Mouse (Mus musculus): ENCODE measurements around the gene Rsbn1. TPM values are rescaled to one million over a fixed set of nuclear protein-coding genes. Genes with fewer than 3 reads are reported as not detected.

The Rsbn1 gene
- total RNA-seq, 2 experiments from 2014 or later, result 10.2 to 10.3 TPM

DNA sequence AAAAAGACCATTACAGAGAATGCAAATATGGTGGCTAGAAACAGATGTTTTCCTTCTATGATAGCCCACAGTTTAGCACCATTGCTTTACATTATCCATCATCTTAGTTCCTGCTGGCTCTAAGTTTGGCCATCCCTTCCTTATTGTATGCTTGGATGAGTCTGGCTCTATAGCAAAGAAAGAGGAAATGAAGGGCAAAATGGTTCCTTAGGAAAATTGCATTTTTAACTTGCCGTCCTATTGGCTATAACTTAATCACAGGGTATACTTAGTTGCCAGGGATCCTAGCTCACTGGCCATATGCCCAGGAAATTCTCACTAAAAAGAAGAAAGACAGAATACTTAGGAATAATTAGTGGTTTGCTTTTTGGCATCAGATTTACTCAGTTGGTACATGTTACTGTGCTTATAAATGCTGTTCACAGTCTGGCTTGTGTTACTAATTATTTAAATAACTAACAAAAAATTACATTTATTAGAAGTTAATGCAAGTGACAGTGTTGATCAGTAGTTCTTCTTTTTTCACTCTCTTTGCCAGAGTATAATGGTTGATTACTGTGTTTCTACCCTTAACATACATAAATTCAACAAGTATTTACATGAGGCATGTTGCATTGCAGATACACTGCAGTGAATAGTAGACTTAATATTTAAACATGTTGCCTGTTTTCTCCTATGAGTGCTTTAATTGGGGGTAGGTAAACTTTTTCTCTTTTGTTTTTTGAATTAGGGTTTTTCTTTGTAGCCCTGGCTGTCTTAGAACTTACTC is 31.1 kb downstream of the Rsbn1 start:
- intact Hi-C loops (cut with DNase I), result no loop called here
- no peak for DNase-seq

DNA sequence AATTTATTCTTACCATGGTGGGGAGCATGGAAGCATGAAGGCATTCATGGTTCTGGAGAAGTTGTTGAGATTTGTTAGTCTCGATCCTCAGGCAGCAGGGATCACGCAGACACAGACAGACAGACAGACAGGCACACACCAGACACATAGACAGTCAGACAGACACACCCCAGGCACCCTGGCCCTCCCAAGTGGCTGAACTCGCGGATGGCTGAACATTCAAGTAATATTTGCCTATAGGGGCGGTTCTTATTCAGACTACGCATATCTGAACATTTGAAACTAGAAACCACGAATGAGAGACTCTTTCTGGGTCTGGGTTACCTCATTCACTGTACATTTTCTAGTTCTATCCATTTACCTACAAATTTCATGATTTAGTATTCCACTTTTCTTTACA is 34.7 kb downstream of the Rsbn1 start:
- DNase-seq, result no peak
- intact Hi-C loops (cut with DNase I), result no loop called here

DNA sequence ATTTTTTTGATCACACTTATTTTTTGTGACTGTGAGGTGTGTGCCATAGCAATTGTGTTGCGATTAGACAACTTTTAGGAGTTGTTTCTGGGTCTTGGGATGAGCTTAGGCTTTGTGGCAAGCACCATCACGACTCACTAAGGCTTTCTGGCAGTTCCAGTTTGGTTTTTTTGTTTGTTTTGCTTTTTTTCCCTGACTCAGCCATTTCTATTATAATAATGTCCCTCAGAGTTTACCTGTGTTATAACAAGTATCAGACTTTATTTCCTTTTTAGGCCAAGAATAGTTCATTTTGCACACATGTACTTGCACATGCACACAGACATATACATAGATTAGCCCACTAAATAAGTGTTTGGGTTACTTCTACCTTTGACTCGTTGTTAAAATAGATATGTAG is 46.7 kb downstream of the Rsbn1 start:
- intact Hi-C loops (cut with DNase I), result no loop called here
- DNase-seq, result no peak

DNA sequence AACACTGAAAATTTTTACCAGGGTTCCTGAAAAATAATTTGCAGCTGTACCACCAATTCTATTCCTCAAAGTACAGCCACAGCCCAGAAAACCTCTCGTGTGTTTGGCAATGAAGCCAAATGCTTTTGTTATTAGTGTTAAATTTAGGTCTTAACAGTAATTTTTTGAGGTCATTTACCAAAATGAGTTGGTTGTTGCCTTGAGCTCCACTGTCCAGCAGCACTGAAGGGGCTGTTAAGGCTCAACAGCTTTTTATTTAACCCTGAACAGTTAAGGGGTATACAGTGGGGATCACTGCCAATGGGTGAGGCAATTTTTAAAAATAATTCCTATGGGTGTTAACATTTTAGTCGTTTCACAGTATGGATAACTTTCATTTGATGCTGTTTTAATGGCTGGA is 53.3 kb downstream of the Rsbn1 start:
- no peak for DNase-seq
- intact Hi-C loops (cut with DNase I), result loop anchor here (1.0 to 2.0 kb wide), 2 partner anchors 52 to 475 kb away; partner anchors contain the start of gene Rsbn1

DNA sequence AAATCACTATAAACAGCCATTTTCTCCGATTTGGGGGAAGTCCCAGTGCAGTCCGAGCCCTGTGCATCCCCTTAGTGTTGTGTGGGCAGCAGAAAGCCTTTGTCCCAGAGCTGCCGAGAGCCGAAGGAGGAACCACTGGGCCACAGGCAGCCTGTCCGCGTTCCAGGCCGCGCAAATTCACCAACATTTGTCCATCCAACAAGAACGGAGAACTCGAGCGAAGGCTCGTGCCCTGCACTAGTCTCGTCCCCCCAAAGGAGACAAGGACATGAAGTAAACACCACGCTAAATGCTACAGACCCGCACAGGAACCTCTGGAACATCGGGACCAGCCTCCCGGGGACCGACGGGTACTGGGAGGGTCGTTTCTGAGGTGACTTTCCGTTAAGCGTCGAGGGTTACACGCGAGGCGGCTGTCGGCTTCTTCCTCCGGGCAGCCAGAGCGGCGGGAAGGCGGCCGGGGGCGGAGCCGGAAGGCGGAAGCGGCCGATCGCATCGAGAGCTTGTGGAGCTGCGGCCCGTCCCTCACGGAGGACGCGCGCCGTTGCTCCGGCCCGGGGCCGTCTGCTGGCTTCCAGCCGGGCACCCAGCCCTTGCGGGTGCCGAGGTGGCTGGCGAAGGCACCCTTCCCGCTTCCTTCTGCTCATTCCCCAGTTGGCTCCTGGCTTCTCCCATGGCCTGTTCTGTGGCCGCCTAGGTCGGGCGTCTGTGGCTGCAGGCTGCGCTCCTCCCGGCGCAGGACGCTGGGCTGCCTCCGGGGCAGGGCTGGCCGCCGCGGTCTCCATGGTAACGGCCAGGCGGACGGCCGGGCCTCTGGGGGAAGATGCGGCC is 54.2 kb downstream of the Rsbn1 start, which contains the start of gene Phtf1:
Gene Phtf1, plus strand, starts transcription at position 250 of the 831 bp plus-strand sequence.
- peak; percentile 91 to 92 for DNase-seq
- intact Hi-C loops (cut with DNase I), result loop anchor here (1.0 to 2.0 kb wide), 2 partner anchors 53 to 474 kb away; partner anchors contain the start of gene Rsbn1

DNA sequence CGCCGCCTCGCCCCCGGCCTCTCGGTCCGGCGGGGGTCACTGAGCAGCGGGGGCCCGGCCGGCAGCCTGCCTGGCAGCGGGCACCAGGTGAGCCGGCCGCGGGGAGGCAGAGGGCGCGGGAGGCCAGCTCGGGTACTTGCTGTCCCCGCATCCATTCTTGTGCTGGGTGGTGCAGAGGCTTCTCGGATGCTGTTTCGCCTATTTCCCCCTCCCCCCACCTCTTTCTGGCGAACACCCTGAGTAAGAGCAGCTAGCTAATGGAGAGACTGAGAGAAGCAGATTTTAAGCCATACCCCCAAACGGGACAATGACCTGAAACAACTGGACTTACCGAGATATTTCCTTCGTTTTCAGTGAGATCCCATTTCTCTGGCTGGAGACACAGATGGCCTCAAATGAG is 54.8 kb downstream of the Rsbn1 start:
- DNase-seq, result peak in 1 of 2 experiments; percentile 71
- intact Hi-C loops (cut with DNase I), result no loop called here

DNA sequence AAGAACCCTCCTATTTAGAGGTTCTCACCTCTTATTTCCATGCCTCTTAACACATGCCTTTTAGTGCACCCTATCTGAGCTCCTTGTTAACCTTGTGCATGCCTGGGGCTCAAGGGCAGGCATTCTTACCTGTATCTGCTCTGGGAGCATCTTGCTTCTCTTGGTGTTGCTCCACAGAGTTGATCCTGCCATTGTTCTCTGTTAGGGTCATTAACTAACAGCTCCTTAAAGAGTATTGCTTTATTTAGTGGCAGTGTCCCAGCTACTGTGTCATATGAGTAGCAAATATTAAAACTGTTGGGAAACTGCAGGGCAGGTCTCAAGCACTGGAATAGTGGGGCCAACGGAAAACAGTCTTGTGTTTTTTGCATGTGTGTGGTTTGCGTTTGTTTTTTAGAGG is 57.2 kb downstream of the Rsbn1 start:
- intact Hi-C loops (cut with DNase I), result no loop called here
- no peak for DNase-seq

DNA sequence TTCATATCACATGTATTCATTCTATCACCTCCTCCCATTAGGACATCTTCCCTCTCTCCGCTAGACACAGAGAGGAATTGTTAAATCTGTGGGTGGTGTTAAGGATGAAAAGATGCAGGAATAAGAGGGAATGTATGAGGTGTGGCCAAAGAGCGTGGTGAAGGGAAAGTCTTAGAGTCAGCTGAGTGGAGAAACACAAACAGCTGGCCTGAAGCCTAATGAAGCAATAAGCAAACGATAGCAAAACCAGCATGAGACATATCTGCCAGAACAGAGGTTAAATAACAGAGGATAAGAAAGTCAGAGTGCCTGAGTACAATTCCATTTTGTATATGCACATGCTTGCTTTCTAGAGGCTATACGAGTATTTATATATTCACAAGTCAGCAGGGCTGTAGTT is 70.6 kb downstream of the Rsbn1 start:
- DNase-seq, result no peak
- intact Hi-C loops (cut with DNase I), result no loop called here

DNA sequence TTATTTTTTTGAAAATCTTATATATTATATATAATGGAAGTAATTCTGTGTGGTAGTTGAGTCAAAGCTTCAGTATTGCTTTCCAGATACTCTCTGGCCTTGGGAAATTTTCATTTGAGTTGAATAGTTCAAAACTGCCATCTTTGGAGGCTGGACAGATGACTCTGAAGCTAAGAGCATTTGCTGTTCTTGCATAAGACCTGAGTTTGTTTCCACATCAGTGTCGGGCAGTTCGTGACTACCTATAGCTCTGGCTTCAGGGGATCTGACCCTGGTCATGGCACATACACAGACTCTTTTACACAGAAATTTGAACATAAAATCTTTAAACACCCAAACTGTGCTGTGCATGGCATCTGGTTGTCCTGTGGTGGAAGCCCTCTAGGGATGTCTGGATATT is 71.3 kb downstream of the Rsbn1 start:
- intact Hi-C loops (cut with DNase I), result no loop called here

DNA sequence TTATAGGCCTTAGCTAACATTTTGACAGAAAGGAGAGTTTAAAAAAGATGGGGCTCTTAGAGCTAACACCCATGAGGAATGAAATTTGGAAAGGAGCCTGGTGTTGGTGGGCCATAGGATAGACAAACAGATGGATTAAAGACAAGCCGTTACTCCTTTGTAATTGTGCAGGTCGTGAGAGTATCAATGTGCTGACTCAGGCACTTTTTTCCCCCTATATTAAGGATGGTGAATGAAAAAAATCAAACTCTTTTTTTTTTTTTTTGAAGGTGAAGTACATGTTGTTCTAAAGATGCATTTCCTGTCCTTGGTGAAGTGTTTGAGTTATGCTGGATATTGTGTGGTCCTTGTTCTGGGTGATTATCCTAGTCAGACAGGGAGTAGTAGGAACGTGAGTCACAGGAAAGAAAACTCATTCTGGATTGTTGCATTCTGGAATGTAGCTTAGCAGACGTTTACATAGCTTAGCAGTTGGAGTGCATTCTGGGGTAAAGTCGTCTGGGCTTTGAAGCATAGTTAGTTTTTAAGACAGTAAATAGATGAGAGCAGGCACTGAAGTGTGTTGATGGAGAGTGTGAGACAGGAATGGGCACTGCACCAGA is 74.0 kb downstream of the Rsbn1 start:
- intact Hi-C loops (cut with DNase I), result no loop called here
- no peak for DNase-seq

More for the DNA sequence above, 71.3 kb downstream of the Rsbn1 start:
- no peak for DNase-seq

DNA sequence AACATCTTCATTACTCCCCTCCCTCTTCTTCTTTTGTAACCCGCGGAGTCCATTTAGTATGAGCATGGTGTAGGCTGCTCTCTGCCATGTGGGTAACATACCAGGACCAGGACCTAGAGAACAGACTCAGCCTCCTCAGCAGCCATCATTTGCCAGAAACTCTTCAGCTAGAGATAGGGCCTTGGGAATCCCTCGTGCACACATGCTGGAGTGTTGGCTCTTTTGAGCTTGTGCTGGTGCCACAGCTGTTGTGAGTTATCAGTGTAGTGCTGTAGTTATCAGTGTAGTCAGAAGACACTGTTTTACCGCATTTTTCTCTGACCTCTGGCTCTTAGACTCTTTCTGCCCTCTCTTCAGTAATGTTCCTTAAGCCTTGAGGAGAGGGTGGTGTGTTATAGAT is 75.4 kb downstream of the Rsbn1 start:
- intact Hi-C loops (cut with DNase I), result no loop called here
- DNase-seq, result no peak

DNA sequence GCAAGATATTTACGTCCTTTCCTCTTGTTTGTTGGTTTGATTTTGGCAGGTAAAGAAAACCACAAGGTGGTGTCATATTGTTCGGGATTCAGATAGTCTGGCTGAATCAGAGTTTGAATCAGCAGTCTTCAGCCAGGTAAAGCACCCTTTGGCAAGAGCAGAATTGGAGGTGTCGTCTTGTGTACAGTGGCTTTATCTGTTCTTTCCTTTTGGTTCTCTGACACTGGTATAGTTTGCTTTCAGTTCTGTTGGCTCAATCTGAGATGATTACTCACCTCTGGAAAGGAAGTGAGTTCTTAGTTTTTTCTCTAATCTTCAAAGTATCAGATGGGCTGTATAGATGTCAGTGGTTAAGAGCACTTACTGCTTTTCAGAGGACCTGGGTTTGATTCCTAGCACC is 77.4 kb downstream of the Rsbn1 start:
- no peak for DNase-seq

DNA sequence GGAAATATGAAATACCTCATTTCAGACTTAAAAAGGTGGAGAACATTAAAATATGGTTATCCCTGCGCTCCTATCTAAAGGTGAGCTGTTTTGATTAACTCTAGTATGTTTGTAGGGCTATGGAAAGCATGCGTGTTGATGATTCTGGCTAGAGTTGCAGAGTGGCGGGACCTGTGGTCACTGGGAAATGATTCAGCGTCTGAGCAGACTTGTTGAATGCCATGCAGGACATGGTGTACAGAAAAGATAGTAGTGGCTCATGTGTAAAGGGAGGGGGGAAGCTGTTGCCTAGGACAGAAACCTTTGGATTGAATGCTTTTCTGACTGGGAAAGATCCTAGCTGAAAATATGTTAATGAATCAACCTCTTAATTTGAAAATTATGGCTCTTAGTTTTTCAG is 84.8 kb downstream of the Rsbn1 start:
- intact Hi-C loops (cut with DNase I), result no loop called here
- no peak for DNase-seq

More for the DNA sequence above, 77.4 kb downstream of the Rsbn1 start:
- intact Hi-C loops (cut with DNase I), result no loop called here

DNA sequence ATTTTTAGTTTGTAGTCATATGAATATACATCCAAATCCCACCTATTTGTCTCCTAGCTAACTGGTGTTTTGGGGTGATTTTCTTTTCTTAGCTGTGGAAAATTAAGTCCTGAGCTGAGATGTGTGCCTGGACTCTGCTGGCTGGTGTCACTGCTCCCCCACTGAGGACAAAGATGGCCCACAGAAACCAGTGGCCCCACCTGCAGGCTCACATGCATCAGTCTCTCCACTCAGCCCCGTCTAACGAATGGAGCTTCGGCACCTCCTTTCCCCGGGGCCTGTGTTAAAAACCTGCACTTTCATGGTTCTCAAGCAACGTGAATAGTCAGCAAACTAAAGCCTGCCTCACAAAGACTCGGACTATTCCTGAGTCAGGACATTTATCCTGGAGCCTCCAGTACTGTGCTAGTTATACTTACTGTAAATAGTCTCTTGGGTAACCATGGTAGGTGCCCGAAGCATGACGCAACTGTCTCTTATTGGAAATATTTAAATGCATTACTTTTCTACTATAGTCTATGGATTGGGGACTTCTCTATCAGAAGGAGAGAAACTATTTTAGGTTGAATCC is 93.1 kb downstream of the Rsbn1 start:
- intact Hi-C loops (cut with DNase I), result no loop called here
- DNase-seq, result no peak

DNA sequence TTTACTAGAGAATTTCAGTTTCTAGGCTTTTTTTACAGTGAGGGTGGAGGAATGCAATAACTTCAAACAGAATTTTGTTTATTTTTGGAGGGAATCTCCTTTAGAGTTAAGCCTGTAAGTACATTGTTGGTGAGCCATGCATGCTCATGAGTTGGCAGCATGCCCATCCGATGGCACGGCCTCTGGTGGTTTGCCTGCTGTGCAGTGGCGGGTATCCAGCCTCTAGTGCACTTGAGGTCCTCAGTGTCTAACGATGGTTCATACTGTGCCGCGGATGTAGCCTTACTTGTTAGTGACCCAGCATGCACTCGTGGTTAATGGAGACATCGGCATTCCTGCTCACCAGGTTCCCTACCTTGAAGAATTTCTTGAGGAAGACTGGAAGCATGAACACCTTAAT is 93.6 kb downstream of the Rsbn1 start:
- peak; percentile 68 to 75 for DNase-seq
- intact Hi-C loops (cut with DNase I), result no loop called here

DNA sequence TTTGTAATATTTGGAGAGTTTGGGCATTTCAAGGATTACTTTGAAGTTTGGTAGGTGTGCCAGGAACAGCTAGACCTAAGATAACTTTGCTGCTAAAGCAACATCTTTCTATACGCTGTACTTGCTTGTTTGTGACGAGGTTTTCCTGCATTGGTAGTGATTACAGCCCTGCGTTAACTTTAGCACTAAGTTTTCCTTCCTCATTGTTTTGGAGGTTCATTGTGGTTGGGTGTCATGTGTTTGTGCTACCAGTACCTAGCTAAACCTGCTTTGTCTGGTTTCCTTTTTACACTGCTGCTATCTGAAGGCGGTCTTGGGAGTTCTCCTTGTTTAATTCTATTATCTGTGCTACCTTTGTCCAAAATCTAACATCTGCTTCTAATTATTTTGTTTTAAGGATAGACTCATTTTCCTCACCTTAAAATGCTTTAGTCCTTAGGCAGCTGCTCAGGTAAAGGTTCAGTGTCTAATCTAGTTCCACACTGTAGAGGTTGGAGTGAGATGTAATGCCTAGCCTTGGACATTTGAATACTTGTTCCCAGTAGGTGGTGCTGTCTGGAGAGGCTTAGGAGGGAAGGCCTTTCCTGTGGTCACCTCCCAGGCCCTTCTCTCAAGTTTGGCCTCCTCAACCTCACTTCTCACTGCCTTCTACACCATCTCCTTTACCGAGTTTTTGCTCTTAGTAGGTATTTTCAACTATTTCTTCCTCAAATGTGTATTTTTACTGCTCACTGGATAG is 96.2 kb downstream of the Rsbn1 start:
- no peak for DNase-seq
- intact Hi-C loops (cut with DNase I), result loop anchor here (10.0 kb wide), 1 partner anchor 665 kb away; no protein-coding TSS in a partner anchor

DNA sequence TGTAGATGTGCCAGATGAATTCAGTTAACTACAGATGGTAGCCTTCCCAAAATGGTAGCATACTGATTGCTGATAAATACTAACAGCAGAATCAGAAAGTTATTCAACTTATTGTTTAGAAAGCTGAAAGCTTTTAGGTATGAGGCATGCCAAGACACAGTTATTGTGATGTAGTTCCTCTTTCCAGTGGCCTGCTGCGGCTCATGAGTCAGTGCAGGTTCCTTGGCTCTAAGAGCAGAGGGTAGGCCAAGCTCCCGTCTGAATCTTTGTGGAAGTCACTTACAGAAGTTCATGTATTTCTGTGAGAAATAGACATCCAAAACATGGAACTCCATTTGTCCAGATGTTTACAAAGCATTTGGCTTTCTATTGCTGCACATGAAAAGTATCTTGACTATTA is 98.1 kb downstream of the Rsbn1 start:
- no peak for DNase-seq
- intact Hi-C loops (cut with DNase I), result loop anchor here (10.0 kb wide), 1 partner anchor 663 kb away; no protein-coding TSS in a partner anchor

Data from heart, postnatal 10 days (tissue).